Mouse (Mus musculus) brain, embryonic 14.5 days (tissue): ENCODE data around the gene Gm11037.

Source experiments
- CTCF ChIP-seq: fragments of 200-500 bp; IDR thresholded peaks from 2 replicates; pipeline ENCODE4 v1.5.1; 2012; ENCODE audit warnings: inconsistent platforms, mild to moderate bottlenecking, moderate library complexity, borderline replicate concordance; ENCODE audit not compliant: insufficient read depth, insufficient read length; ENCODE audit errors: extremely low read depth
- POLR2A ChIP-seq: fragments of 200-500 bp; IDR thresholded peaks from 2 replicates; pipeline ENCODE4 v1.6.1; 2012; ENCODE audit warnings: mild to moderate bottlenecking, inconsistent platforms, borderline replicate concordance; ENCODE audit not compliant: poor library complexity, insufficient read depth, insufficient read length, severe bottlenecking; ENCODE audit errors: extremely low read depth

DNA sequence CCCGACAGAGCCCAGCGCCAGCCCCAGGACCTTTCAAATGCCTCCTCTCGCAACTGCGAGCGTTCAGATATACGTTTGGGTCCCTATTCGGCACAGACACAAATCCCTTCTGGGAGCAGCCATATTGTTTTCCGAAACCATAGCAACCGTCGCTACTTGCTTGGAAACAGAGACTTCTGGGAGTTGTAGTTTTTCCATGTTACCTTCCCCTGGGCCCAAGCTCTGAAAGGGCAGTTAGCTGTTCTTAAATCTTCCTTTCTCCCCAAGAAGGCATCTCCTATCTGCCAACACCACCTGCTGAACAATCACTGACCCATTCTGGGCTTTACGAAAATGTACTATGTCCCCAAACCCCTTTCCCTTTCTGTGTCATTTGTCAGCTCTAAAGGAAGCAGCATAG, 41.4 kb downstream of the Gm11037 start:
- TF ChIP-seq CTCF: no peak
- no peak for TF ChIP-seq POLR2A
